Mouse (Mus musculus) cerebellum, adult 2 months (tissue): Measurements from ENCODE around the gene Fut11.

Experiments used
- CTCF ChIP-seq: fragments of 200-500 bp; IDR thresholded peaks from 2 replicates; pipeline ENCODE4 v1.5.1; 2011; ENCODE audit warnings: low read depth, mild to moderate bottlenecking, control low read depth, low read length, moderate library complexity, borderline replicate concordance; ENCODE audit not compliant: insufficient read depth
- POLR2A ChIP-seq: fragments of 200-500 bp; IDR thresholded peaks from 2 replicates; pipeline ENCODE4 v1.6.1; 2011; ENCODE audit warnings: low read length, control low read depth, borderline replicate concordance; ENCODE audit not compliant: insufficient read depth

GRCm38 (mm10) chr14:20738511-20738910, 43.7 kb downstream of the Fut11 start:
- no peak for TF ChIP-seq CTCF
- TF ChIP-seq POLR2A: no peak
